Mouse (Mus musculus): ENCODE measurements around the gene Pah. TPM values are rescaled to one million over a fixed set of nuclear protein-coding genes. Genes with fewer than 3 reads are reported as not detected.
A peak's percentile ranks its signal among the peaks of the same experiment; 100 is the strongest.

Pah gene
- polyA plus RNA-seq, 1 experiment from 2014 or later, result 0.23 TPM

GRCm38 (mm10) chr10:87520401-87521116 is 1.0 kb upstream of the Pah start:
- no peak for DNase-seq (ENCODE audit: low spot score)
- no peaks in the 10 kb centered on the region for H3K36me3 ChIP-seq
- WGBS, result 84% methylated on average over 4 of the region's 4 CpGs
- H3K27me3 ChIP-seq (ENCODE audit: low read depth, poor library complexity, severe bottlenecking), result no peaks in the 10 kb centered on the region
- H3K4me1 ChIP-seq, result no peaks in the 10 kb centered on the region
- no peak overlapping the region for H3K27ac ChIP-seq (replicated peaks)
- H3K9me3 ChIP-seq (replicated peaks), result no peaks in the 10 kb centered on the region
- no peak overlapping the region for H3K4me3 ChIP-seq

DNA sequence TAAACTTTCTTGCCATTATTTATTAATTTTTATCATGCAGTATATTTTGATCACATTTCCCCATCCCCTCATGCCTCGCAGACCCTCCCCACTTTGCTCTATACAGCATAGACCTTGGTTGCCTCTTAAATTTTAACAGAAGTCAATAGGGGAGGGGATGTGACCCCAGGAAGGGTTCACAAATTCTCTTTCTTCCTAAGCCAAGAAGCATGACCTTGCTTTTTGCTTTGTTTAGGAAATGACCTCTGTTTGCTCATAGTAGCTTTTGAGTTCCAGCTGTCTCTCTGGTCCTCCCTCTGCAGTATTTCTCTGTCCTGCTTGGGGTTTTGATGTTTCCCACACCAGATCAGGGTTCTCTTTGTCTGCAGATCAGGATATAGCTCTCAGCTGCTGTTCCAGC is 12.6 kb downstream of the Pah start:
- H3K4me1 ChIP-seq, result no peaks in the 10 kb centered on the region
- H3K9me3 ChIP-seq (replicated peaks), result no peaks in the 10 kb centered on the region
- DNase-seq (ENCODE audit: low spot score), result no peak
- no peaks in the 10 kb centered on the region for H3K36me3 ChIP-seq
- no peak overlapping the region for H3K4me3 ChIP-seq
- WGBS, result 93% methylated on average over 1 of the region's 1 CpGs
- H3K27me3 ChIP-seq (ENCODE audit: low read depth, poor library complexity, severe bottlenecking), result no peaks in the 10 kb centered on the region
- H3K27ac ChIP-seq (replicated peaks), result no peak overlapping the region

DNA sequence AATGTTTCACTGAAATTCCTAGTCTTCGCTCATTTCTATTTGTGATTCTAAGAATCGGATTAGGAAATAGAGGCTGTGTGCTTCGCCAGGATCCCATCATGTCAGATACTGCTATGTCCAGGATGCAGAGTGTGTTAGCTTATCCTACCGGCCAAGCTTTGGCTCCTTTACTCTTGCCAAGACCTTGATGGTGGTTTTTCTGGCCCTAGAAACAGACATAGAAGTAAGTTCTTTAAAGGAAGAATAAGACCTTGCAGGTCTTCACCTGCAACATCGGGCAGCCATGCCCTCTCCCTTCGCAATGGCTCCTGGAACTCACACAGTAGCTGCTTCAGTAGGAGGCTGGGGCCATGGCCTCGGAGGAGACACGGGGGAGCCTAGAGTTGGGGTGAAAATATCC is 24.2 kb downstream of the Pah start:
- Histone ChIP-seq H3K9me3 (replicated peaks) (no peaks in the 10 kb centered on the region), H3K27me3 (ENCODE audit: low read depth, poor library complexity, severe bottlenecking) (peaks cover 67% of the 10 kb centered on the region), H3K27ac (replicated peaks) (no peak overlapping the region), H3K4me3 (no peak overlapping the region), H3K36me3 (no peaks in the 10 kb centered on the region), H3K4me1 (peaks cover 37% of the 10 kb centered on the region)
- DNase-seq (ENCODE audit: low spot score), result no peak
- 83% methylated on average over 8 of the region's 8 CpGs for WGBS

GRCm38 (mm10) chr10:87546299-87547234 is 25.0 kb downstream of the Pah start:
- no peaks in the 10 kb centered on the region for H3K36me3 ChIP-seq
- peak; percentile 54 for DNase-seq (ENCODE audit: low spot score)
- peaks cover 33% of the 10 kb centered on the region for H3K4me1 ChIP-seq
- WGBS, result 42% methylated on average over 19 of the region's 19 CpGs
- H3K27ac ChIP-seq (replicated peaks), result no peak overlapping the region
- H3K27me3 ChIP-seq (ENCODE audit: low read depth, poor library complexity, severe bottlenecking), result peaks cover 67% of the 10 kb centered on the region
- no peak overlapping the region for H3K4me3 ChIP-seq
- no peaks in the 10 kb centered on the region for H3K9me3 ChIP-seq (replicated peaks)

- 35% methylated on average over 8 of the region's 8 CpGs for WGBS
- Histone ChIP-seq H3K27ac (replicated peaks) (no peak overlapping the region), H3K4me1 (no peaks in the 10 kb centered on the region), H3K36me3 (no peaks in the 10 kb centered on the region), H3K9me3 (replicated peaks) (no peaks in the 10 kb centered on the region), H3K4me3 (peak overlapping the region; percentile 23; the same call in 1 of the 2 replicates), H3K27me3 (ENCODE audit: low read depth, poor library complexity, severe bottlenecking) (peaks cover 61% of the 10 kb centered on the region)
- DNase-seq (ENCODE audit: low spot score), result peak; percentile 55
These were observed 31.1 kb downstream of the Pah start for GRCm38 (mm10) chr10:87552726-87553125.

- 65% methylated on average over 2 of the region's 2 CpGs for WGBS
- H3K9me3 ChIP-seq (replicated peaks), result no peaks in the 10 kb centered on the region
- no peaks in the 10 kb centered on the region for H3K4me1 ChIP-seq
- no peaks in the 10 kb centered on the region for H3K36me3 ChIP-seq
- no peak for DNase-seq (ENCODE audit: low spot score)
- no peak overlapping the region for H3K4me3 ChIP-seq
- H3K27me3 ChIP-seq (ENCODE audit: low read depth, poor library complexity, severe bottlenecking), result peaks cover 32% of the 10 kb centered on the region
- 0 out of 2 replicates have a peak overlapping the region, but pooled peaks have one; percentile 28 for H3K27ac ChIP-seq (replicated peaks)
These were observed 34.8 kb downstream of the Pah start for GRCm38 (mm10) chr10:87556441-87556840.

- DNase-seq (ENCODE audit: low spot score), result no peak
- Histone ChIP-seq H3K36me3 (no peaks in the 10 kb centered on the region), H3K4me1 (no peaks in the 10 kb centered on the region), H3K9me3 (replicated peaks) (no peaks in the 10 kb centered on the region), H3K27me3 (ENCODE audit: low read depth, poor library complexity, severe bottlenecking) (no peaks in the 10 kb centered on the region), H3K4me3 (no peak overlapping the region), H3K27ac (replicated peaks) (no peak overlapping the region)
- WGBS, result 89% methylated on average over 9 of the region's 9 CpGs
These were observed 42.2 kb downstream of the Pah start for GRCm38 (mm10) chr10:87563818-87564217.

DNA sequence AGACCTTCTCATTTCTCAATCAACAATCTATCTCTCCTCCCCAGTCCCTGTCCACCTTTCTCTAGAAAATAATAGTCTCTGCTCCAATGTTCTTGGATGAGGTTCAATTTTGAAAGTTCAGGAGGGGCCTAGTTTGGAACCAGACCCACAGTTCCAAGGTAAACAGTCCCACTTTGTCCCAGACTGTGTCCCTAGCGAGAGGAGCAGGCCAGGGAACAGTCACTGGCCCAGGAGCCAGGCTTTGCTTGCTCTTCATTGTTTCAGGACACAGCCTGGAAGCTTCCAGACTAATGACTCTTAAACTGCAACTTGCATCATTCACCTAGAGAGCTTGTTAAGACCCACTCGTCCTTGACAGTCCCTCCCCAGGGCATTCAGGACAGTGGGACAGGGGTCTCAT is 44.1 kb downstream of the Pah start:
- H3K36me3 ChIP-seq, result no peaks in the 10 kb centered on the region
- no peaks in the 10 kb centered on the region for H3K27me3 ChIP-seq (ENCODE audit: low read depth, poor library complexity, severe bottlenecking)
- WGBS, result 62% methylated on average over 2 of the region's 2 CpGs
- no peak for DNase-seq (ENCODE audit: low spot score)
- H3K9me3 ChIP-seq (replicated peaks), result no peaks in the 10 kb centered on the region
- H3K4me3 ChIP-seq, result no peak overlapping the region
- no peak overlapping the region for H3K27ac ChIP-seq (replicated peaks)
- no peaks in the 10 kb centered on the region for H3K4me1 ChIP-seq

- 83% methylated on average over 4 of the region's 4 CpGs for WGBS
- H3K27me3 ChIP-seq (ENCODE audit: low read depth, poor library complexity, severe bottlenecking), result no peaks in the 10 kb centered on the region
- no peak overlapping the region for H3K27ac ChIP-seq (replicated peaks)
- H3K4me3 ChIP-seq, result no peak overlapping the region
- no peaks in the 10 kb centered on the region for H3K9me3 ChIP-seq (replicated peaks)
- H3K36me3 ChIP-seq, result no peaks in the 10 kb centered on the region
- DNase-seq (ENCODE audit: low spot score), result no peak
- H3K4me1 ChIP-seq, result no peaks in the 10 kb centered on the region
These were observed 50.9 kb downstream of the Pah start for GRCm38 (mm10) chr10:87572500-87572899.

DNA sequence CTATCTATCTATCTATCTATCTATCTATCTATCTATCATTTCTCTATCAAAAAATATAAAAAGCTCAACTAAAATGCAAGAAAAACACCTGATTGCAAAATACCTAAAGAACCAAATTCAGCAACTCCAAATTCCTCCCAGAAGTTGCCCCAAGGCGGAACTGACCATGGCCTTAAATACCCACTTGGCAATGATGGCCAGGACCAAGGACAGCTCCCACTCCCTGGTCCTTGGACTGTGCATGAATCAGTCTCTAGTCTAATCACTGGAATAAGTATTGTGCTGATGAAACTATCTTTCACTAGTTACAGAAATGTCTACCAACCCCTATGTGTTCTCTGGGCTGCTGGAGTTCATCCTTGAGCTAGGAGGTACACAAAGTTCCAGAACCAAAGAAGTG is 65.1 kb downstream of the Pah start:
- Histone ChIP-seq H3K36me3 (no peaks in the 10 kb centered on the region), H3K9me3 (replicated peaks) (no peaks in the 10 kb centered on the region), H3K27ac (replicated peaks) (no peak overlapping the region), H3K4me1 (no peaks in the 10 kb centered on the region), H3K4me3 (no peak overlapping the region), H3K27me3 (ENCODE audit: low read depth, poor library complexity, severe bottlenecking) (no peaks in the 10 kb centered on the region)
- 88% methylated on average over 1 of the region's 1 CpGs for WGBS
- peak; percentile 30 for DNase-seq (ENCODE audit: low spot score)

DNA sequence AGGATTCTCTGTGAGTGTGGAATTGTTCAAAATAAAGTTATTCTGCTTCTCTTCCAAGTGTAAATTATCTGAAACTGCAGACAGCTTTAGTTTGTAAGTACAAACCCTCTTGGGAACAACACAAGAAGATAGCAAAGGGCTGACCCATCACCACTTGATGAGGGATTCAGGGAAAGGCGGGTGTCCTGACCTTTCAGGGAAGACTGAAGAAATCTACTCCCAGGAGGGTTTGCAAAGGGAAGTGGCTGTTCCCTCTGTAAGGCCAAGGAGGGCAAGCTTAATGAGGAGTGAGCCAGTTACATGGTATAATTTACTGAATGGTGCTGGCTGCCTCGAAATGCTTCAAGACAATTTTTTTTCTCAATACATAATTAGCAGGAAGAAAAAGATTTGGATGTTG is 72.3 kb downstream of the Pah start:
- H3K27me3 ChIP-seq (ENCODE audit: low read depth, poor library complexity, severe bottlenecking), result no peaks in the 10 kb centered on the region
- DNase-seq (ENCODE audit: low spot score), result no peak
- 59% methylated on average over 2 of the region's 2 CpGs for WGBS
- H3K4me1 ChIP-seq, result peaks cover 4% of the 10 kb centered on the region; the same call in 1 of the 2 replicates
- no peak overlapping the region for H3K27ac ChIP-seq (replicated peaks)
- no peaks in the 10 kb centered on the region for H3K9me3 ChIP-seq (replicated peaks)
- H3K4me3 ChIP-seq, result no peak overlapping the region
- H3K36me3 ChIP-seq, result no peaks in the 10 kb centered on the region

- Histone ChIP-seq H3K9me3 (replicated peaks) (no peaks in the 10 kb centered on the region), H3K27ac (replicated peaks) (no peak overlapping the region)
- 48% methylated on average over 5 of the region's 5 CpGs for WGBS
These were observed 74.9 kb downstream of the Pah start for GRCm38 (mm10) chr10:87596361-87597074.

More at GRCm38 (mm10) chr10:87596361-87597074, 74.9 kb downstream of the Pah start:
- peak; percentile 38 for DNase-seq (ENCODE audit: low spot score)
- peaks cover 4% of the 10 kb centered on the region; the same call in 1 of the 2 replicates for H3K4me1 ChIP-seq
- H3K27me3 ChIP-seq (ENCODE audit: low read depth, poor library complexity, severe bottlenecking), result no peaks in the 10 kb centered on the region
- H3K36me3 ChIP-seq, result no peaks in the 10 kb centered on the region
- no peak overlapping the region for H3K4me3 ChIP-seq

Data from midbrain, embryonic 10.5 days (tissue).